Mouse (Mus musculus) right cerebral cortex, postnatal 10 days (tissue): ENCODE data around the gene Arg1.

Source experiments
- DNase-seq, 2 experiments: peaks; one replicate each; pipeline ENCODE4 v3.0.0; 2021; ENCODE audit warnings: low spot score in 2 of 2

The Arg1 gene

DNA sequence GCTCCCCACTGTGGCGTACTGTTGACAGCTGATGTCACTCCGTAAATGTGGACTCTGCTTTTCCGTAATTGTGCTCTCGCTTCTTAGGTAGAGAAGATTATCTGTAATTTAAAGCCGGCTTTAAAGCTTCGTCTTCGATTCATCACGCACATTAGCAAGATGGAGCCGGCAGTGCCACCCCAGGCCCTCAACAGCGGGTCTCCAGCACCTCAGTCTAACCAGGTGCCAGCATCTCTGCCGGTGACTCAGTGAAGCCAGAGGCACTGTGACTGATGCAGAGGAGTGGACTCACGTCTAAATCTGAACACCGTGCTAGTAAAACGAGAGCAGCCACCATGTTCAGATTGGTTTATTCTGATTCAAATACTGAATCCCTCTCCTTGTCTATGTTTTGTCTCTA, 14.7 kb downstream of the Arg1 start:
- DNase-seq: no peak

DNA sequence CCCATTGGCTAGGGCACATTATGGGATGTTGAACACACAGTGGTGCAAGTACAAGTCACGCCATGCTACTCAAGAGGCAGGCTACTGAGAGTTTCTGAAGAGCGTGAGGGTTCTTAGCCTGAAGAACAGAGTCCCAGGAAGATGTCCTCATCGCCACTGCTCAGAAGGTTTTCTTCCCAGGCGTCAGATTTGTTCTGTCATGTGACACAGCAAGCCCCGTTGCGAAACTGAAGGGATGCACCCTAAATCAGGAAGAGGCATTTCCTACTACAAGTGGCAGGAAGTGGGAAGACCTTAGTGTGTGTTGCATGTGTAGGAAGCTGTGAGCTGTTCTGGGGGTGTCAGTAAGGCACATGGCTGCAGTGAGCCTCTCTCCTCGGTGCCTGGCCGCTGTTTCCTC, 16.1 kb downstream of the Arg1 start:
- DNase-seq: no peak

DNA sequence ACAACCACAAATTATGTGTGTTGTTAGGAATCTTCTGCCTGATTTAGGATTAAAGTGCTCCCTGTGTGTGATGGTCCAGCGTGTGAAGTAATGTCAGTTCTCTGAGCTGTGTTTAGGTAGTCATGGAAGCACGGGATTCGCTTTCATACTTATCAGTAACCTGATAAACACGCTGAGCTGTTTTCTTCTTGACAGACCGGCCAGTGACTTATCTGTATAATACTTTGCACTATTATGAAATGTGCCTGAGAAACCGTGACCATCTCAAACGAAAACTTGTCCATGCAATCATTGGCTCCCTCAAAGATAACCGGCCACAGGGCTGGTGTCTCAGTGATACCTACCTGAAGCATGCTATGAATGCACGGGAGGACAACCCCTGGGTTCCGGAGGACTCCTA, 21.7 kb downstream of the Arg1 start:
- DNase-seq: no peak

DNA sequence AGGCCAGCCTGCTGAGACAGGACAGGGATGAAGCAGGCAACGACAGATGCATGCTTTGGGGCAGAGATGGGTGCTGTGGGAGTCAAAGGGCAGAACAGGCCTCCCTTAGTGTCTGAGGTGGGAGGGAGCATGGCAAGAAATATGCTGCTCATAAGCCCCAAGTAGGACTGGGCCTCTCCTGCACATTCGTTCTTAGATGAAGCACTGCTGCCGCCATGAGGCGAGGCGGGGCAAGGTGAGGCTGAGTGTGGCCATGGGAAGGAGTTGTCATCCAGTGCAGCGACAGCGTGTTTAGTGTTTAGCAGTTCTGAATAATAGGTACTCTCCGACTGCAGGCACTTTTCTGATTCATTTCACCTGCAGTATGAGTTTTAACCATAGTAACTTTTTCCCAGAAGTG, 31.4 kb downstream of the Arg1 start:
- peak; percentile 37 to 57 for DNase-seq

DNA sequence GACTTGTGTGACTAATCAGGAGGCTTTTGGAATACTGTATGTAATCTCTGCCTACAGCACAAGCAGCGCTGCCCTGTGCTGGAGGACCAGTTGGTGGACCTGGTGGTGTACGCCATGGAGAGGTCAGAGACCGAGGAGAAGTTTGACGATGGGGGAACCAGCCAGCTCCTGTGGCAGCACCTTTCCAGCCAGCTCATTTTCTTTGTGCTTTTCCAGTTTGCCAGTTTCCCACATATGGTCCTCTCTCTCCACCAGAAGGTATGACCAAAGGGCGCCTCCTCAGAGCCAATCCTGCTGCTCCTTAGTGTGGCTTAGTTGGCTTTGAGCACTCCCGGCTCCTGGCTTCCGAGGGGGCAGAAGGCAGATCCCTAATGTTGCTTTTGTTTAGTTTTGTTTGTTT, 38.9 kb downstream of the Arg1 start:
- DNase-seq: no peak

DNA sequence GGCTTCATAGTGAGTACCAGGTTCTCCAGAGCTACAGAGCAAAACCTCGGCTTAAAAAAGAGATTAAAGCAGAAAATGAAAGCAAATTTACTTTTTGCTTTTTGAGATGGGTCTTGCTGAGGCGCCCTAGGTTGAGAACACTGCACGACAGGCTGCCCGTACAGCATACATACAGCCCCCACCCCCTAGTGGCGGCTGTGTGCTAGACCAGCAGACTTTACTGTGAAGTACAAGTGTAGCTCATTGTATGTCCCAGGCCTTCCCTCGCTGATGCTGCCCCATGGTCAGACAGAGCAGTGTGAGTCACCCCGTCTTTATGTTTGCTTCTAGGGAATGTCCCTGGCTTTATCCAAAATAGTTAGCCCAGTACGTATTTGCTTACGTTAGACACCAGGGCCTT, 41.3 kb downstream of the Arg1 start:
- peak; percentile 34 to 39 for DNase-seq

DNA sequence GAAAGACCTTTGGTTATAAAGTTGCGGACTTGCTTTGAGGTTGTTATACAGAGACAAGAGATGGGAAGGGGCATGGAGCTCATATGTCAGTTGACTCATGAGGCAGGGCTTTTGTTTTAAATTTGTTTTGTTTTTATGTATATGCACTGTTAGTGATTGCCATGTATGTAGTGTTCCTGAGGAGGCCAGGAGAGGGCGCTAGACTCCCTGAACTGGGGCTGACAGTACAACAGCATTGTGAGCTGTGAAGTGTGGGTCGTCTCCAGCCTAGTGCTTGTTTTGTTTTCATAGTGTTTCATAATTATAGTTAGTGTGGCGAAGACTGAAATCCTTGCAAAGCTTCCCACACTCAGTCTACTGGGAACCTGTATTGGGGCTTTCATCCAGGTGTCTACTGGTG, 53.7 kb downstream of the Arg1 start:
- no peak for DNase-seq

DNA sequence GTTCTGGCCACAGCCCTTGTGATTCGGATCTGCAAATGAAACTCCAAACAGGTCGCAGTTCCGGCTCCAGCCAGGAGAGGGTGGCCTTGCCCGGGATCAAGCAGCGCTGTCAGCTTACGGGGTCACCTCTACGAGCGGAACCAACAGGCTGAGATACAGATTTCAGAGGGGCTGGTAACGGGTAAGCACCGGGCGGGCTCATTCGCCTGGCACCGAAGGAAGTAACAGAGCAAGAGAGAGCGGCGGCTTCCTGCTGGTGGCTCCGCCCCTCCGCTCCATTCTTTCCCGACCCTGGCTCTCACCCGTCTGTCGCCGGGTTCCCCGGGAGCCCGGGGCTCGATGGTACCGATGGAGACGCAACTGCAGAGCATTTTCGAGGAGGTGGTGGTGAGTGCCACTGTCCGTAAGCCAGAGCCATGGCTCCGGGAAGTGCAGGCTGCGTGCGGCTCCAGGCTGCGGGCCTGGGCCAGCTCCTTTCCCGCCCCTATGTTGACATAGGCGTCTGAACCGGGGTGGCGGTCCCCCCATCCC, 57.5 kb downstream of the Arg1 start, which contains the start of gene Med23:
Med23 (plus strand) TSS at position 227 of the 531 bp plus-strand sequence.
- DNase-seq: peak; percentile 98
